Mouse (Mus musculus) intestine, embryonic 15.5 days (tissue): ENCODE data around the gene Rag2. TPM values are rescaled to one million over a fixed set of nuclear protein-coding genes. Genes with fewer than 3 reads are reported as not detected.
A peak's percentile ranks its signal among the peaks of the same experiment; 100 is the strongest.

Experiments
- ATAC-seq: fragments of 200-750 bp; cut with Nextera tagmentation; 2 replicates; pipeline ENCODE4 v1.8.0; 2017; ENCODE audit warnings: moderate TSS enrichment, moderate library complexity
- H3K27ac ChIP-seq: fragments of 300-500 bp; sonication (generic); 2 replicates; pipeline ENCODE4 v1.5.1; 2015; ENCODE audit warnings: mild to moderate bottlenecking, inconsistent platforms
- H3K27me3 ChIP-seq: fragments of 300-500 bp; sonication (generic); replicated peaks from 2 replicates; pipeline ENCODE4 v1.6.1; 2015; ENCODE audit warnings: inconsistent platforms
- H3K36me3 ChIP-seq: fragments of 300-500 bp; sonication (generic); 2 replicates; pipeline ENCODE4 v1.6.1; 2015; ENCODE audit warnings: inconsistent platforms
- H3K4me1 ChIP-seq: fragments of 300-500 bp; sonication (generic); replicated peaks from 2 replicates; pipeline ENCODE4 v1.6.1; 2015; ENCODE audit warnings: inconsistent platforms
- H3K4me2 ChIP-seq: fragments of 300-500 bp; sonication (generic); replicated peaks from 2 replicates; pipeline ENCODE4 v1.6.1; 2015; ENCODE audit warnings: mild to moderate bottlenecking, inconsistent platforms
- H3K4me3 ChIP-seq: fragments of 300-500 bp; sonication (generic); replicated peaks from 2 replicates; pipeline ENCODE4 v1.5.1; 2015; ENCODE audit warnings: inconsistent platforms
- H3K9ac ChIP-seq: fragments of 300-500 bp; sonication (generic); 2 replicates; pipeline ENCODE4 v1.6.1; 2015; ENCODE audit warnings: inconsistent platforms
- H3K9me3 ChIP-seq: fragments of 300-500 bp; sonication (generic); 2 replicates; pipeline ENCODE4 v1.6.1; 2016; ENCODE audit warnings: inconsistent platforms
- whole genome bisulfite sequencing: fragments of 180-500 bp; shearing (Covaris S2); methylation state at CpG from one replicate; pipeline ENCODE4 v1.1.7; 2015; 5-methylcytosine and 5-hydroxymethylcytosine counted together
- polyA plus RNA-seq: library from polyadenylated mRNA; unstranded; fragments of >200 nt; fragmentation: Nextera tagmentation; extraction: Ambion mirVana; gene quantifications from 2 replicates; pipeline ENCODE4 v1.2.1, GENCODE M21; 2015

Rag2 gene
- polyA plus RNA-seq, 1 experiment from 2014 or later, result 0.08 TPM

- Histone ChIP-seq H3K4me3 (no peak overlapping the region), H3K9me3 (no peaks in the 10 kb centered on the region), H3K4me1 (no peaks in the 10 kb centered on the region), H3K36me3 (no peaks in the 10 kb centered on the region), H3K27ac (0 out of 2 replicates have a peak overlapping the region, but pooled peaks have one; percentile 27), H3K9ac (no peak overlapping the region), H3K4me2 (no peak overlapping the region), H3K27me3 (no peaks in the 10 kb centered on the region)
- WGBS, result 36% methylated on average over 8 of the region's 8 CpGs
- no peak for ATAC-seq
Measured at GRCm38 (mm10) chr2:101600703-101601102, 23.8 kb upstream of the Rag2 start.

GRCm38 (mm10) chr2:101603099-101603498 lies 21.4 kb upstream of the Rag2 start:
- no peaks in the 10 kb centered on the region for H3K36me3 ChIP-seq
- no peak overlapping the region for H3K4me2 ChIP-seq
- ATAC-seq, result no peak
- WGBS, result 98% methylated on average over 1 of the region's 1 CpGs
- no peak overlapping the region for H3K27ac ChIP-seq
- H3K9me3 ChIP-seq, result no peaks in the 10 kb centered on the region
- no peak overlapping the region for H3K9ac ChIP-seq
- no peak overlapping the region for H3K4me3 ChIP-seq
- no peaks in the 10 kb centered on the region for H3K4me1 ChIP-seq
- no peaks in the 10 kb centered on the region for H3K27me3 ChIP-seq

GRCm38 (mm10) chr2:101608232-101608894 lies 16.2 kb upstream of the Rag2 start:
- no peaks in the 10 kb centered on the region for H3K27me3 ChIP-seq
- H3K36me3 ChIP-seq, result no peaks in the 10 kb centered on the region
- H3K4me2 ChIP-seq, result no peak overlapping the region
- WGBS, result 80% methylated on average over 7 of the region's 7 CpGs
- no peak overlapping the region for H3K27ac ChIP-seq
- H3K9ac ChIP-seq, result no peak overlapping the region
- H3K4me3 ChIP-seq, result no peak overlapping the region
- no peaks in the 10 kb centered on the region for H3K4me1 ChIP-seq
- no peak for ATAC-seq
- H3K9me3 ChIP-seq, result no peaks in the 10 kb centered on the region

GRCm38 (mm10) chr2:101610861-101611260 lies 13.7 kb upstream of the Rag2 start:
- WGBS, result 87% methylated on average over 3 of the region's 3 CpGs
- no peak for ATAC-seq

GRCm38 (mm10) chr2:101615464-101616305 lies 8.8 kb upstream of the Rag2 start:
- no peak for ATAC-seq
- Histone ChIP-seq H3K36me3 (no peaks in the 10 kb centered on the region), H3K4me3 (no peak overlapping the region), H3K4me1 (no peaks in the 10 kb centered on the region), H3K4me2 (no peak overlapping the region), H3K9me3 (no peaks in the 10 kb centered on the region), H3K9ac (no peak overlapping the region), H3K27me3 (no peaks in the 10 kb centered on the region), H3K27ac (no peak overlapping the region)
- 67% methylated on average over 10 of the region's 10 CpGs for WGBS

More at GRCm38 (mm10) chr2:101610861-101611260, 13.7 kb upstream of the Rag2 start:
- Histone ChIP-seq H3K4me3 (no peak overlapping the region), H3K4me2 (no peak overlapping the region), H3K9ac (no peak overlapping the region), H3K4me1 (no peaks in the 10 kb centered on the region), H3K27me3 (no peaks in the 10 kb centered on the region), H3K36me3 (no peaks in the 10 kb centered on the region), H3K9me3 (no peaks in the 10 kb centered on the region), H3K27ac (no peak overlapping the region)

GRCm38 (mm10) chr2:101618373-101618772 lies 6.1 kb upstream of the Rag2 start:
- Histone ChIP-seq H3K9me3 (no peaks in the 10 kb centered on the region), H3K27me3 (no peaks in the 10 kb centered on the region), H3K4me3 (no peak overlapping the region), H3K36me3 (no peaks in the 10 kb centered on the region), H3K4me1 (no peaks in the 10 kb centered on the region), H3K9ac (no peak overlapping the region), H3K4me2 (no peak overlapping the region), H3K27ac (no peak overlapping the region)
- no peak for ATAC-seq
- WGBS, result 83% methylated on average over 4 of the region's 4 CpGs

- no peaks in the 10 kb centered on the region for H3K27me3 ChIP-seq
- no peak overlapping the region for H3K9ac ChIP-seq
- no peak overlapping the region for H3K27ac ChIP-seq
- no peaks in the 10 kb centered on the region for H3K36me3 ChIP-seq
- WGBS, result 59% methylated on average over 3 of the region's 3 CpGs
- H3K4me1 ChIP-seq, result no peaks in the 10 kb centered on the region
- no peak overlapping the region for H3K4me2 ChIP-seq
- no peaks in the 10 kb centered on the region for H3K9me3 ChIP-seq
- ATAC-seq, result no peak
- H3K4me3 ChIP-seq, result no peak overlapping the region
Measured at GRCm38 (mm10) chr2:101620899-101621298, 3.6 kb upstream of the Rag2 start.

GRCm38 (mm10) chr2:101621611-101622010 lies 2.9 kb upstream of the Rag2 start:
- H3K4me1 ChIP-seq, result no peaks in the 10 kb centered on the region
- H3K36me3 ChIP-seq, result no peaks in the 10 kb centered on the region
- no peak overlapping the region for H3K9ac ChIP-seq
- H3K27ac ChIP-seq, result no peak overlapping the region
- no peaks in the 10 kb centered on the region for H3K27me3 ChIP-seq
- no peak for ATAC-seq
- no peak overlapping the region for H3K4me2 ChIP-seq
- H3K4me3 ChIP-seq, result no peak overlapping the region
- 70% methylated on average over 7 of the region's 7 CpGs for WGBS
- no peaks in the 10 kb centered on the region for H3K9me3 ChIP-seq

GRCm38 (mm10) chr2:101623042-101623441 lies 1.5 kb upstream of the Rag2 start:
- Histone ChIP-seq H3K27me3 (no peaks in the 10 kb centered on the region), H3K9ac (no peak overlapping the region), H3K9me3 (no peaks in the 10 kb centered on the region), H3K4me3 (no peak overlapping the region), H3K36me3 (no peaks in the 10 kb centered on the region), H3K4me2 (no peak overlapping the region), H3K27ac (no peak overlapping the region), H3K4me1 (no peaks in the 10 kb centered on the region)
- ATAC-seq, result no peak
- 94% methylated on average over 2 of the region's 2 CpGs for WGBS

GRCm38 (mm10) chr2:101624011-101624410 lies 507 bp upstream of the Rag2 start:
- Histone ChIP-seq H3K9ac (no peak overlapping the region), H3K27me3 (no peaks in the 10 kb centered on the region), H3K4me2 (no peak overlapping the region), H3K36me3 (no peaks in the 10 kb centered on the region), H3K4me3 (no peak overlapping the region), H3K27ac (no peak overlapping the region), H3K4me1 (no peaks in the 10 kb centered on the region), H3K9me3 (no peaks in the 10 kb centered on the region)
- no peak for ATAC-seq
- WGBS, result 66% methylated on average over 2 of the region's 2 CpGs

GRCm38 (mm10) chr2:101627227-101627626 lies 2.7 kb downstream of the Rag2 start:
- H3K36me3 ChIP-seq, result no peaks in the 10 kb centered on the region
- H3K4me1 ChIP-seq, result no peaks in the 10 kb centered on the region
- H3K4me2 ChIP-seq, result no peak overlapping the region
- ATAC-seq, result no peak
- H3K9ac ChIP-seq, result no peak overlapping the region
- H3K27me3 ChIP-seq, result no peaks in the 10 kb centered on the region
- no peak overlapping the region for H3K4me3 ChIP-seq
- H3K9me3 ChIP-seq, result no peaks in the 10 kb centered on the region
- no peak overlapping the region for H3K27ac ChIP-seq

- peak; percentile 100 for ATAC-seq
- Histone ChIP-seq H3K27ac (peak overlapping the region; percentile 90), H3K4me3 (peak overlapping the region; percentile 72), H3K27me3 (no peaks in the 10 kb centered on the region), H3K9ac (peak overlapping the region; percentile 73), H3K4me2 (peak overlapping the region; percentile 62), H3K4me1 (no peaks in the 10 kb centered on the region), H3K9me3 (no peaks in the 10 kb centered on the region), H3K36me3 (no peaks in the 10 kb centered on the region)
- 2% methylated on average over 31 of the region's 31 CpGs for WGBS
Measured at GRCm38 (mm10) chr2:101628297-101629236, 4.0 kb downstream of the Rag2 start.
